Mouse (Mus musculus): Measurements from ENCODE around the gene Tmem102.

Gene Tmem102

DNA sequence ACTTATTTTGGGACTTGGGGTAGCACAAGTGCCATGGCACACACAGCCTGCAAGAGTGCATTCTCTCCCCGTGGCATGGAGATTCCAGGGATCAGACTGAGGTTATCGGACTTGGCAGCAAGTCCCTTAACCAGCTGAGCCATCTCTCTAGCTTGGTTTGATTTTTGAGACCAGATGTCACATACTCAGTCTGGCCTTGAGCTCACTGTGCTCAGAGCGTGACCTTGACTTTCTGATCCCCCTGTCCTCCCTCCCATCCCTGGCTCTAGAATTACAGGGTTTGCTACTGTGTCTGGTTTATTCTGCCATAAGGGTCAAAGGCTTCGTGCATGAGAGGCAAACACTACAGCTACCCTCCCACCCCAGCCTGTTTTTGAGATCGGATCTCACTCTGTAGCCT, 16.0 kb downstream of the Tmem102 start:
- no peak for DNase-seq (ENCODE audit: low spot score in 2 of 2)

- DNase-seq (ENCODE audit: low spot score in 2 of 2), result no peak
These were observed 18.1 kb downstream of the Tmem102 start for GRCm38 (mm10) chr11:69787306-69787705.

DNA sequence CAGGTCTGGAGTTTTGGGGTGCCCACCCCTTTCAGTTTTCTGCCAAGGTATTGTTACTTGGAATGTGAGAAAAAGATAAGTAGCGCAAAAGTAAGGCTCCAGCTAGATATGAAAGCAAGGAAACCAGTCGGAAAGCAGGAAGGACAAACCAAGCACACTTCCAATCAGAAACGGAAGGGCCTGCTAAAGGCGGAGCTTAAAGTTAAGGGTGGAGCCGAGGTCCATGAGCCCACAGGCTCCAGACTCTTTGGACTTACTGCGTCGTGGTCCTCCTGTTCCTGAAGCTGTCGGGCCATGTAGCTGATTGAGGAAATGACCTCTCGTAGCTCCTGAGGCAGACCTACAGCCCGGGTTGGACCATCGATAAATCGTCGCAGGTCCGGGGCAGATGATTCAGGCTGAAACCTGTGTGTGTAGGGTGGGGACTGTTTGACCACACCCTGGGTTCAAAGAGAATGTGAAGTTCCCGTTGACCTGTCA, 20.6 kb downstream of the Tmem102 start:
- DNase-seq (ENCODE audit: low spot score in 2 of 2), result no peak

DNA sequence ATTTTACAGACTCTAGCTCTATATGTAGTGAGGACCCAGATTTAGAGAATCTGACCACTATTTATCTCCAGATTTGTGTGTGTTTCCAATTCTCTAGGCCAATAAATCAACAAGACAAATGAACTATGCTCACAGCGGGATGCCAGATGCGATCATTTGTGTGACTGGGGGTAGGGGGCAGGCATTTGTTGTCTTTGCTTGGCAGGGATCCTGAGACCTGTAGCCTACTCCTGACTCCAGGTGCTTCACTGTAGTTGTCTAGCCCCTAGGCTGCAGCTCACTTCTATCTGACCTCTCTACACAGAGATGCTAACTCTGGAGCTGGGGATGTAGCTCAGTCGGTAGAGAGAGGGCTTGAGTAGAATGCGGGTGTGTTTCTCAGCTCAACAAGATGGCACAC, 23.6 kb downstream of the Tmem102 start:
- no peak for DNase-seq (ENCODE audit: low spot score in 2 of 2)

GRCm38 (mm10) chr11:69778985-69779384, 26.4 kb downstream of the Tmem102 start:
- no peak for DNase-seq (ENCODE audit: low spot score in 2 of 2)

GRCm38 (mm10) chr11:69778258-69778982, 27.0 kb downstream of the Tmem102 start:
- DNase-seq (ENCODE audit: low spot score in 2 of 2), result no peak

- DNase-seq (ENCODE audit: low spot score in 2 of 2), result no peak
These were observed 27.7 kb downstream of the Tmem102 start for GRCm38 (mm10) chr11:69777504-69778257.

GRCm38 (mm10) chr11:69776488-69776887, 28.9 kb downstream of the Tmem102 start:
- DNase-seq (ENCODE audit: low spot score in 2 of 2), result no peak

GRCm38 (mm10) chr11:69775716-69776115, 29.7 kb downstream of the Tmem102 start:
- DNase-seq (ENCODE audit: low spot score in 2 of 2), result no peak

DNA sequence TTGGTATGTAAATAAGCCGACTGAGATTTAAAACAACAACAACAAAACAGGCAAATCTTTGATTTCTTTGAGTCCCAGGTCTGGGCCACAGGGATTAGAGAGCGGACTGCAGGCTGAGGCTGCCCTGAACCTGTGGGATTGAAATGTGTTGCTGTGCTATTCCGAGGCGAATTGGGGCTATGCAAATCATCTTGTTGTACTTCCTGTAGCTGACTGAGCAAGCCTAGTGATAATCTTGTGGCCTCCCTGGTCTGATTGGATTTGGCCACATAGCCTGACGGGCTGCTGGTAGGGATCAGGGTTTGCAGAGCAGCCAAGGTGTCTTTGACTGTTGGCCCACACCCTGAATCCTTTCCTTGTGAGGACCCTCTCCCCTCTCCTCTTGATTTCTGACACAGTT, 30.5 kb downstream of the Tmem102 start:
- DNase-seq (ENCODE audit: low spot score in 2 of 2), result no peak

- no peak for DNase-seq (ENCODE audit: low spot score in 2 of 2)
These were observed 37.9 kb downstream of the Tmem102 start for GRCm38 (mm10) chr11:69767625-69767909.

GRCm38 (mm10) chr11:69766872-69767624, 38.4 kb downstream of the Tmem102 start:
- no peak for DNase-seq (ENCODE audit: low spot score in 2 of 2)

- peak; percentile 69 for DNase-seq (ENCODE audit: low spot score in 2 of 2)
These were observed 39.3 kb downstream of the Tmem102 start for GRCm38 (mm10) chr11:69766126-69766609.

DNA sequence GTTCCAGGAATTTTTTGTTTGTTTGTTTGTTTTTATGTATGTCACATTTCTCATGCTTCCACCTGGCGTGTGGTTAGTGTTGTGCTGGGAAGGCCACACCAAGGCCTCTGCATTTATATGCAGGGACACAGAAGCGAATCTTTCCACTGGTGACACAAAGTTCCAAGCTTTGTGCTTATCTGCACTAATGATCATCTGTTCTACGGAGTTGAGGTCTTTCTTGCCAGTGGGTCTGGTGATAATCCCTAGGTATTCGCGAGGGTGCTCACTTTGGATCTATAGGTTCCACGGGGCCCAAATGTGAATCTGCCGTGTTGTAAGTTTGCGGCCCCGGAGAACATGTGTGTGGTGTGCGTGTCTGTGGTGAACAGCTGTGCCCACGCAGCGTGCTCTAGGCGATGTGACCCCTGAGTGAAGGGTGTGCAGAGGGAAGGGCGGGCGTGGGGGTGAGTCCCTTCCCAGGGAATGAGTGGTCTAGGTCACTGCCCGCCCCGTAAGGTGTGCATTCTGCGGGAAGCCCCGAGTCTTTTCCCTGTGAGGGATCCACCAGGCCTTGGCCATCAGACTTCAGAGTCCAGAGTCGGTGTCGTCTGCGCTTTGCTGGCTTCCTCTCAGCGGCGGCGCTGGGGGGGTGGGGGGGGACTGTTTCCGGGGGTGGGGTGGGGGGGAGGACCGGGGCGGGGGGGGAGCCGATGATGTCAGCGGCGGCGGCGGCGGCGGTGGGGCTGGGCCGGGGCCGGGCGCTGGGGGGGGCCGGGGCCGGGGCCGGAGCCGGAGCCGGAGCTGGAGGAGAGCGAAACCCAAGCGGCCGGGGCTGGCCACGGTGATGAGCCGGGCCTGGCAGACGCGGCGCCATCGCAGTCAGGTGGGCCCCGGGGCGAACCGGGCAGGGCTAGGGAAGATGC, 40.0 kb downstream of the Tmem102 start, which contains the start of gene Zbtb4:
Gene Zbtb4 (plus strand): TSS at position 692 of the 905 bp plus-strand sequence.
- DNase-seq (ENCODE audit: low spot score in 2 of 2), result peak in 1 of 2 experiments; percentile 60

- DNase-seq (ENCODE audit: low spot score in 2 of 2), result no peak
These were observed 41.9 kb downstream of the Tmem102 start for GRCm38 (mm10) chr11:69763551-69763950.

GRCm38 (mm10) chr11:69761868-69762267, 43.6 kb downstream of the Tmem102 start, which contains the start of gene Slc35g3:
TSS of gene Slc35g3 (minus strand) at chr11:69761968.
- no peak for DNase-seq (ENCODE audit: low spot score in 2 of 2)

DNA sequence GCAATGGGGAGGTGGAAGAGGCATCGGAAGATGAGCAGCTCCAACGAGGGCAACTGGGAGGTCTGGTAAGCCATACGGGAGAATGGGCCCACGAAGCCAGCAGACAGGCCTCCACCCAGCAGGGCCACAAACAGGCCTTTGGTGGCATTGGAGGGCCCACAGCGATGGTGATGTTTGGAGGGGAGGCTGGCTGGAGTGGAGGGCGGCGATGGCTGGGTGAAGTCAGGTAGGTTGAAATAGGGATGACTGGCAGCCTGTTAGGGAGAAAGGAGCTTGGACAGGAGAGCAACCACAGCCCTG, 44.6 kb downstream of the Tmem102 start:
- DNase-seq (ENCODE audit: low spot score in 2 of 2), result no peak

DNA sequence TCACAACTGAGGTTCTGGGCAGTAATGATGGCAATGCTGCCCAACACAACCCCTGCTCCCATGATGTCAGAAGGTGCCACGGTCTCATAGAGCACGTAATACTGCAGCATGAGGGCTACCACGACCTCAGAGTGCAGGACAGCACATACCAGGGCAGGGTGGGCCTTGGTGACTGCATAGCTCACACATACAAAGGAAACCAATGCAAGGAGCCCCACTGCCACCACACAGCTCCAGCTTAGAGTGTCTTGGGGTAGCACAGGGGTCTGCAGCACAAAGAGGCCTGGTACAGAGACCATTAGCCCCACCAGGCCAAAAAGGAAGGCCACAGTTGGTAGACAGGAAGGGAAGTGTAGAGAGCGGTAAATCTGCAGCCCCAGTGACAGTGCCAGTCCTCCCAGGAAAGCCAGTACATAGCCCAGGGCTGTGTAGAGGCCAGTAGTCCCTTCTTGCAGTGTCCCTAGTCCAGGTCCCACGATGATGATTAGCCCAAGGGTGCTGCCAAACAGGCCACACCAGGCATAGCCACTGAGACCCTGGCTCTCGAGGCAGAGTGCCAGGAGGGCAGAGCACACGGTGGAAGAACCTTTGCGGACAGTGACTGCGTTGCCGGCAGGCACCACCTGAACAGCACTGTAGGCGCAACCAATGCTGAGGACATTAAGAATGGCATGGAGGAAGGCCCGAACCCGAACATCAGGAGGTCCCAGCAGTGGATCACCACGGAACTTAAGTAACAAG, 45.1 kb downstream of the Tmem102 start:
- no peak for DNase-seq (ENCODE audit: low spot score in 2 of 2)

DNA sequence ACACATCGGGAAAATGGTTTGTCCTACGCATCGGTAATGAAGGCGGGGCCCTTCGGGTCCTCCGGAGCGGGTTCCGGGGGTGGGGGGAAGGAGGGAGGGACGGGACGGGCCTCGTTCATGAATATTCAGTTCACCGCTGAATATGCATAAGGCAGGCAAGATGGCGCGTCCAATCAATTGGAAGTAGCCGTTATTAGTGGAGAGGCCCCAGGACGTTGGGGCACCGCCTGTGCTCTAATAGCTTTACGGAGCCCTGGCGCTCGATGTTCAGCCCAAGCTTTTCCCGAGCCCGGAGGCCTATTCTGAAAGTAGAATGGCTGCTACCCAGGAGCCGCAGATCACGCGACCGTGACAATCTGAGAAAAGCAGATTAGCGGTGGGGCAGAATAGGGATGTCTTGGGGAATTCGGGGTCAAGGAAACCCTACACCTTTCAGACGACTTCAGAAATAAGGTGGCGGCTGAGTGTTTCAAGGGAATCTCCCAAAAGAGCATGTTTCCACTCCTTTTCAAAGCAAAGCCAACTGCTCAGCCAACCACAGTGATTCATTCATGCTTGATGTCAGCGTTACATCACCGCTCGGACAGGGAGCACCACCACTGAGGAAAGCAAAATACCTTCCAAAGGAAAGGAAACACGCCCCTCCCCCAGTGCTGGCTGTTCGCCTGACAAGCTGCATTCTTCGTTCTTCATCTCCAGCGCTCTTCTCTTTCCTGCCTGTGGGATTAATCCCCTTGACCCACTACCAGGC, 46.3 kb downstream of the Tmem102 start:
- peak; percentile 87 to 91 for DNase-seq (ENCODE audit: low spot score in 2 of 2)

DNA sequence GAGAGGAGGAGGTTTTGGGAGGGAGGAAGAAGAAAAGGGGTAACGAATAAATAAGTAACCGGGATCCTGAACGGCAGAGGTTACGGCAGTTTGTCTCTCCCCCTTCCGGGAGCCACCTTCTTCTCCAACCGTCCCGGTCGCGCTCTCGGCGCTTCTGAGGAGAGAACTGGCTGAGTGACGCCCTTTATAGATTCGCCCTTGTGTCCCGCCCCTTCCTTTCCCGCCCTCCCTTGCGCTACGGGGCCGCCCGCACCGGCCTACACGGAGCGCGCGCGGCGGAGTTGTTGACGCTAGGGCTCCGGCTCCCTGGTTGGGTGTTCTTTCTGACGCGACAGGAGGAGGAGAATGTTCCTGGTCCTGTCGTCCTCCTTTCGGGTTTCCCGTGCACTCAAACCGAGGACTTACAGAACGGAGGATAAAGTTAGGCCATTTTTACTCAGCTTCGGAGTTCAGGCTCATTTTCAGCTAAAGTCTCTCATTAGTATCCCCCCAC, 46.9 kb downstream of the Tmem102 start, which contains the start of gene Polr2a:
Gene Polr2a (minus strand): TSS at position 160 of the 493 bp plus-strand sequence.
- peak; percentile 98 for DNase-seq (ENCODE audit: low spot score in 2 of 2)

Data from right cerebral cortex, adult 2 months (tissue).